Mouse (Mus musculus): ENCODE data around the gene Prp2. TPM values are rescaled to one million over a fixed set of nuclear protein-coding genes. Genes with fewer than 3 reads are reported as not detected.
"Not testable (repeated sequence)": the region's sequence is repeated elsewhere in the genome, so short reads cannot be mapped to it uniquely, and the experiment has no call there.

Prp2 gene
- total RNA-seq (2021) = not detected
- long read RNA-seq = 0 reads

- not testable (repeated sequence) for DNase-seq (ENCODE audit: low spot score in 2 of 2)
These were observed at the start of gene Prp2 for GRCm38 (mm10) chr6:132595613-132596012. Gene Prp2, plus strand, starts transcription at chr6:132595913.

GRCm38 (mm10) chr6:132569509-132569908 is 26.2 kb upstream of the Prp2 start, which contains the start of gene Prh1:
Gene Prh1, plus strand, starts transcription at chr6:132569809.
- not testable (repeated sequence) for DNase-seq (ENCODE audit: low spot score in 2 of 2)

GRCm38 (mm10) chr6:132649399-132649798 is 53.7 kb downstream of the Prp2 start:
- no peak for DNase-seq (ENCODE audit: low spot score in 2 of 2)

Other genes starting within 250 kb of the Prp2 start
- not detected for gene Gm8882, start 231.8 kb upstream of the Prp2 start, total RNA-seq (2021)
- not detected for gene Prh1, start 26.1 kb upstream of the Prp2 start, total RNA-seq (2021)
- not detected for gene A630073D07Rik, start 55.6 kb downstream of the Prp2 start, total RNA-seq (2021)
- not detected for gene Tas2r120, start 61.0 kb downstream of the Prp2 start, total RNA-seq (2021)
- not detected for gene Tas2r121, start 105.1 kb downstream of the Prp2 start, total RNA-seq (2021)
- gene Tas2r122, start 116.0 kb downstream of the Prp2 start, total RNA-seq (2021) = not detected
- gene Tas2r115, start 142.1 kb downstream of the Prp2 start, total RNA-seq (2021) = not detected
- not detected for gene Tas2r124, start 158.8 kb downstream of the Prp2 start, total RNA-seq (2021)
- gene Tas2r102, start 166.2 kb downstream of the Prp2 start, total RNA-seq (2021) = not detected
- not detected for gene Tas2r136, start 182.2 kb downstream of the Prp2 start, total RNA-seq (2021)
- not detected for gene Tas2r117, start 206.9 kb downstream of the Prp2 start, total RNA-seq (2021)

Measured in layer of hippocampus, postnatal 10 days (tissue).